Comparison of ENCODE assay signal across 8 mouse cellular contexts in genomic region chr16:90829894-90830685, GRCm38 (mm10). TPM values are rescaled to one million over a fixed set of nuclear protein-coding genes. Genes with fewer than 3 reads are reported as not detected.
DNase-seq lines count a peak whose midpoint lies in the region; ATAC-seq and TF ChIP-seq lines count a peak whose summit lies in the region.

No protein-coding gene starts in this region.

- peak overlapping the region; percentile 82 for H3K4me3 ChIP-seq in E14TG2a.4 (replicated peaks; ENCODE audit: low read length)
- peak overlapping the region; percentile 53 for H3K4me3 ChIP-seq in forebrain, embryonic 14.5 days (ENCODE audit: low read depth, low read length)
- peak overlapping the region; percentile 55 to 62 for H3K4me3 ChIP-seq in liver, embryonic 14.5 days (ENCODE audit: insufficient read depth in 1 of 2, low read depth in 2 of 2, low read length in 2 of 2)
- peak overlapping the region; percentile 39 for H3K4me3 ChIP-seq in stomach, embryonic 14.5 days (ENCODE audit: low read depth, low read length)

- H3K27me3 ChIP-seq in E14TG2a.4 (ENCODE audit: insufficient read depth, low read length), result peaks cover 74% of the 10 kb centered on the region
- H3K27me3 ChIP-seq in forebrain, embryonic 14.5 days (replicated peaks; ENCODE audit: control insufficient read depth, insufficient read depth, low read length), result peaks cover 13% of the 10 kb centered on the region; the same call in 1 of the 2 replicates
- H3K27me3 ChIP-seq in liver, embryonic 14.5 days (ENCODE audit: control insufficient read depth, insufficient read depth, low read length), result peaks cover 42% of the 10 kb centered on the region
- peaks cover 3% of the 10 kb centered on the region for H3K27me3 ChIP-seq in stomach, embryonic 14.5 days (ENCODE audit: control insufficient read depth, insufficient read depth, low read length)

- under 1% methylated on average over 45 of the region's 45 CpGs for WGBS in forebrain, embryonic 14.5 days
- WGBS in liver, embryonic 14.5 days (ENCODE audit: insufficient replicate concordance), result 1% methylated on average over 42 of the region's 45 CpGs
- WGBS in stomach, embryonic 14.5 days, result 2% methylated on average over 45 of the region's 45 CpGs

- peak; percentile 83 for ATAC-seq in cerebellum, adult (ENCODE audit: insufficient number of reproducible peaks, low FRiP score, low TSS enrichment)
- ATAC-seq in forebrain, embryonic 14.5 days, result peak; percentile 84
- peak; percentile 91 for ATAC-seq in liver, embryonic 14.5 days (ENCODE audit: insufficient read depth)
- ATAC-seq in stomach, embryonic 14.5 days (ENCODE audit: insufficient number of reproducible peaks, insufficient read depth, low FRiP score, low read depth), result peak; percentile 81

- no peak for TF ChIP-seq EP300 in liver, embryonic 14.5 days (IDR thresholded peaks at IDR 0.05; ENCODE audit: low read depth)

- peaks cover 15% of the 10 kb centered on the region for H3K4me1 ChIP-seq in E14TG2a.4 (replicated peaks; ENCODE audit: low read depth, low read length)
- peaks cover 4% of the 10 kb centered on the region for H3K4me1 ChIP-seq in forebrain, embryonic 14.5 days (ENCODE audit: control insufficient read depth, insufficient read depth, low read length)
- peaks cover 10 to 11% of the 10 kb centered on the region in 2 experiments for H3K4me1 ChIP-seq in liver, embryonic 14.5 days (replicated peaks; ENCODE audit: control insufficient read depth in 2 of 2, insufficient read depth in 2 of 2, low read length in 1 of 2)
- peaks cover 12% of the 10 kb centered on the region; the same call in 1 of the 2 replicates for H3K4me1 ChIP-seq in stomach, embryonic 14.5 days (ENCODE audit: control insufficient read depth, insufficient read depth, low read length)

- H3K9ac ChIP-seq in forebrain, embryonic 14.5 days (ENCODE audit: low read length), result peak overlapping the region; percentile 66
- H3K9ac ChIP-seq in liver, embryonic 14.5 days (replicated peaks), result peak overlapping the region; percentile 47
- H3K9ac ChIP-seq in stomach, embryonic 14.5 days (replicated peaks; ENCODE audit: low read depth, low read length), result peak overlapping the region; percentile 2; the same call in 1 of the 2 replicates

- H3K36me3 ChIP-seq in E14TG2a.4 (ENCODE audit: insufficient read depth, low read length), result no peaks in the 10 kb centered on the region
- H3K36me3 ChIP-seq in forebrain, embryonic 14.5 days (ENCODE audit: control insufficient read depth, insufficient read depth, low read length), result no peaks in the 10 kb centered on the region
- H3K36me3 ChIP-seq in liver, embryonic 14.5 days (replicated peaks; ENCODE audit: control insufficient read depth, insufficient read depth, low read depth), result no peaks in the 10 kb centered on the region
- no peaks in the 10 kb centered on the region for H3K36me3 ChIP-seq in stomach, embryonic 14.5 days (ENCODE audit: control insufficient read depth, insufficient read depth, low read length)

- no peak overlapping the region; the same call in 1 of the 2 replicates for H3K27ac ChIP-seq in forebrain, embryonic 14.5 days (ENCODE audit: low read depth, low read length)
- H3K27ac ChIP-seq in liver, embryonic 14.5 days, result peak overlapping the region; percentile 40; the same call in 1 of the 2 replicates
- H3K27ac ChIP-seq in stomach, embryonic 14.5 days (ENCODE audit: low read length), result no peak overlapping the region

- no peaks in the 10 kb centered on the region for H3K9me3 ChIP-seq in E14TG2a.4 (ENCODE audit: low read length)
- H3K9me3 ChIP-seq in forebrain, embryonic 14.5 days (replicated peaks; ENCODE audit: control insufficient read depth, low read length), result no peaks in the 10 kb centered on the region
- H3K9me3 ChIP-seq in liver, embryonic 14.5 days (ENCODE audit: control insufficient read depth, low read length), result no peaks in the 10 kb centered on the region
- no peaks in the 10 kb centered on the region for H3K9me3 ChIP-seq in stomach, embryonic 14.5 days (ENCODE audit: control insufficient read depth, low read depth, low read length)

- DNase-seq in forebrain, embryonic 14.5 days (ENCODE audit: low spot score), result peak; percentile 91
- peak; percentile 90 to 92 for DNase-seq in heart, postnatal 10 days
- DNase-seq in kidney, postnatal 4 days, result peak; percentile 76 to 85
- peak; percentile 63 to 84 (median 72) for DNase-seq in liver, embryonic 14.5 days (ENCODE audit: low read depth in 3 of 3, low spot score in 3 of 3)
- DNase-seq in natural killer cell, adult 2 months (ENCODE audit: low spot score in 2 of 2), result peak; percentile 13 to 33

- peak overlapping the region; percentile 99 for H3K4me2 ChIP-seq in forebrain, embryonic 14.5 days (ENCODE audit: low read length)
- H3K4me2 ChIP-seq in liver, embryonic 14.5 days (ENCODE audit: low read depth), result peak overlapping the region; percentile 89
- H3K4me2 ChIP-seq in stomach, embryonic 14.5 days (replicated peaks; ENCODE audit: low read depth, low read length), result peak overlapping the region; percentile 100

- TF ChIP-seq CTCF in E14TG2a.4 (conservative IDR thresholded peaks at IDR 0.05; ENCODE audit: low read length), result no peak
- peak; percentile 58 for TF ChIP-seq CTCF in liver, embryonic 14.5 days (IDR thresholded peaks at IDR 0.05; ENCODE audit: low read depth)

- intact Hi-C loops in heart, postnatal 10 days (cut with DNase I), result loop anchor here (2.0 to 5.0 kb wide), 3 partner anchors 95 to 182 kb away; partner anchors contain the start of genes Cfap298 and Synj1

RNA-seq across cellular contexts. Expression of gene Eva1c, which starts 3.6 kb away (rescaled TPM):
- polyA plus RNA-seq in forebrain, embryonic 14.5 days (2014; fragmentation: Nextera tagmentation; extraction: Ambion mirVana), result 6.1 and 6.4 TPM in 2 replicates
- 1 to 10 TPM; 1.6 to 2.9 TPM for total RNA-seq in heart, postnatal 10 days (2021)
- 0.11 and 0.14 TPM in 2 replicates for polyA plus RNA-seq in liver, embryonic 14.5 days (2012; rRNA removed)
- 0.15 and 0.23 TPM in 2 replicates for polyA plus RNA-seq in liver, embryonic 14.5 days (2014; fragmentation: Nextera tagmentation; extraction: Ambion mirVana)
- polyA plus RNA-seq in stomach, embryonic 14.5 days (2014; fragmentation: Nextera tagmentation; extraction: Ambion mirVana), result 0.72 and 1.1 TPM in 2 replicates

RNA-seq across cellular contexts. Expression of gene Urb1, which starts 19.9 kb away (rescaled TPM):
- 7.0 and 9.7 TPM in 2 replicates for polyA plus RNA-seq in forebrain, embryonic 14.5 days (2014; fragmentation: Nextera tagmentation; extraction: Ambion mirVana)
- 10 to 100 TPM; 10.8 to 11.3 TPM for total RNA-seq in heart, postnatal 10 days (2021)
- 2.9 and 3.6 TPM in 2 replicates for polyA plus RNA-seq in liver, embryonic 14.5 days (2012; rRNA removed)
- polyA plus RNA-seq in liver, embryonic 14.5 days (2014; fragmentation: Nextera tagmentation; extraction: Ambion mirVana), result 5.0 and 6.1 TPM in 2 replicates
- polyA plus RNA-seq in stomach, embryonic 14.5 days (2014; fragmentation: Nextera tagmentation; extraction: Ambion mirVana), result 9.9 and 13.8 TPM in 2 replicates

Comparison
In these comparisons a context has a peak if more than half of its experiments do, and no peak if none do; other contexts are left out.
1. DNase-seq: peak in every context shown above with its lines; median percentile 91 in forebrain, embryonic 14.5 days; 91 in heart, postnatal 10 days; 80 in kidney, postnatal 4 days; 72 in liver, embryonic 14.5 days; 23 in natural killer cell, adult 2 months.
2. H3K9ac ChIP-seq: peak in every context shown above with its lines; median percentile 66 in forebrain, embryonic 14.5 days; 47 in liver, embryonic 14.5 days; 2 in stomach, embryonic 14.5 days.